8 mouse cellular contexts compared by ENCODE assay signal in the genomic region with DNA sequence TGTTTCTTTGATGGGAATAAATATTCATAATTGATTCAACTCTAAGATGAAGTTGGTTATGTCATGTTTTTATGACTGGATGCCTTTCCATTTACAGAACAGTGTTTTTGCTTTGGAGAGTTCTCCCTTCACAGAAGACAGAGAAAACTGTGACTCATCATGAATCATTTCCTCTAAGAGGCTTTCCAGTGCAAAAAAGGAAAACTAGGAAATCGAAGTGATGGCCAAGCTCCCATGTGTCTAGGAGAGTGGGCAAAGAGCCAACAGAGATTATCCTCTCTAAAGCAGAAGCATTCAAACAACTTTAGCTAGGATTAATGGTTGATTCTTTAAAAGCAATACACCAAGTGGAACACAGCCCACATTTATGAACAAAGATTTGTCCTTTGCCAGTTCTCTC.
DNase-seq lines count a peak whose midpoint lies in the region; ATAC-seq lines count a peak whose summit lies in the region.

No protein-coding gene starts in this region.

- no peaks in the 10 kb centered on the region for H3K36me3 ChIP-seq in lung, embryonic 15.5 days
- H3K36me3 ChIP-seq in heart, embryonic 14.5 days (ENCODE audit: control insufficient read depth, insufficient read depth, low read length), result no peaks in the 10 kb centered on the region
- H3K36me3 ChIP-seq in kidney, embryonic 14.5 days (ENCODE audit: control insufficient read depth, insufficient read depth, low read length), result no peaks in the 10 kb centered on the region

- H3K27me3 ChIP-seq in lung, embryonic 15.5 days, result no peaks in the 10 kb centered on the region
- no peaks in the 10 kb centered on the region for H3K27me3 ChIP-seq in heart, embryonic 14.5 days (ENCODE audit: control insufficient read depth, insufficient read depth, low read length)
- no peaks in the 10 kb centered on the region for H3K27me3 ChIP-seq in kidney, embryonic 14.5 days (ENCODE audit: control insufficient read depth, insufficient read depth, low read length)

- H3K9me3 ChIP-seq in lung, embryonic 15.5 days, result no peaks in the 10 kb centered on the region
- no peaks in the 10 kb centered on the region for H3K9me3 ChIP-seq in heart, embryonic 14.5 days (ENCODE audit: control insufficient read depth, low read length)
- H3K9me3 ChIP-seq in kidney, embryonic 14.5 days (ENCODE audit: control insufficient read depth, low read length), result no peaks in the 10 kb centered on the region; the same call in 1 of the 2 replicates

- H3K4me3 ChIP-seq in lung, embryonic 15.5 days, result no peak overlapping the region
- no peak overlapping the region for H3K4me3 ChIP-seq in heart, embryonic 14.5 days (ENCODE audit: control insufficient read depth in 1 of 2, insufficient read depth in 1 of 2, low read depth in 1 of 2, low read length in 2 of 2)
- no peak overlapping the region for H3K4me3 ChIP-seq in kidney, embryonic 14.5 days (ENCODE audit: low read length)

- H3K4me2 ChIP-seq in lung, embryonic 15.5 days, result no peak overlapping the region
- H3K4me2 ChIP-seq in heart, embryonic 14.5 days (ENCODE audit: low read length), result no peak overlapping the region
- no peak overlapping the region for H3K4me2 ChIP-seq in kidney, embryonic 14.5 days (replicated peaks; ENCODE audit: low read depth, low read length)

- no peaks in the 10 kb centered on the region for H3K4me1 ChIP-seq in lung, embryonic 15.5 days
- no peaks in the 10 kb centered on the region for H3K4me1 ChIP-seq in heart, embryonic 14.5 days (ENCODE audit: control insufficient read depth in 2 of 2, insufficient read depth in 2 of 2, low read length in 2 of 2)
- no peaks in the 10 kb centered on the region for H3K4me1 ChIP-seq in kidney, embryonic 14.5 days (ENCODE audit: control insufficient read depth, insufficient read depth, low read length)

- H3K27ac ChIP-seq in lung, embryonic 15.5 days, result no peak overlapping the region
- 0 out of 4 replicates have a peak overlapping the region, but pooled peaks of 1 of the 2 experiments have one; percentile 37 for H3K27ac ChIP-seq in heart, embryonic 14.5 days (replicated peaks in 1 of 2; ENCODE audit: control insufficient read depth in 1 of 2, insufficient read depth in 1 of 2, low read depth in 2 of 2, low read length in 2 of 2)
- no peak overlapping the region for H3K27ac ChIP-seq in kidney, embryonic 14.5 days (ENCODE audit: low read depth, low read length)

- WGBS in lung, embryonic 15.5 days, result 24% methylated on average over 1 of the region's 1 CpGs
- 20% methylated on average over 1 of the region's 1 CpGs for WGBS in heart, embryonic 14.5 days
- WGBS in kidney, embryonic 14.5 days, result 52% methylated on average over 1 of the region's 1 CpGs

- ATAC-seq in lung, embryonic 15.5 days (ENCODE audit: borderline replicate concordance, extremely low read depth, low FRiP score, low TSS enrichment), result peak; percentile 39; the same call in 1 of the 2 replicates
- ATAC-seq in heart, embryonic 14.5 days (ENCODE audit: insufficient number of reproducible peaks, insufficient read depth, low FRiP score, low read depth), result 0 out of 2 replicates have a peak, but pooled peaks have one; percentile 47
- no peak for ATAC-seq in erythroblast, adult 5-6 weeks (replicated peaks; ENCODE audit: low FRiP score, poor library complexity, severe bottlenecking)
- no peak for ATAC-seq in kidney, embryonic 14.5 days (ENCODE audit: low FRiP score, low TSS enrichment)

- H3K9ac ChIP-seq in lung, embryonic 15.5 days, result no peak overlapping the region
- H3K9ac ChIP-seq in heart, embryonic 14.5 days (ENCODE audit: low read length), result no peak overlapping the region
- H3K9ac ChIP-seq in kidney, embryonic 14.5 days (ENCODE audit: low read depth, low read length), result no peak overlapping the region

- DNase-seq in lung, adult 18-20 months, result no peak
- DNase-seq in cerebellum, adult 9-11 months, result peak; percentile 33
- DNase-seq in retina, postnatal 1 day, result peak; percentile 5
- DNase-seq in lung, postnatal 10 days, result no peak

Comparison
In these comparisons a context has a peak if more than half of its experiments do, and no peak if none do; other contexts are left out.
1. ATAC-seq: peak in lung, embryonic 15.5 days (single experiment) and heart, embryonic 14.5 days (single experiment); none in erythroblast, adult 5-6 weeks (single experiment) and kidney, embryonic 14.5 days (single experiment).
2. DNase-seq: peak in cerebellum, adult 9-11 months (single experiment) and retina, postnatal 1 day (single experiment); none in lung, adult 18-20 months (0 of 2) and lung, postnatal 10 days (single experiment).